Mouse (Mus musculus) fibroblast of lung, adult 2 months (primary cell): Measurements from ENCODE around the gene Car10.

Experiments used
- DNase-seq: peaks from one replicate; pipeline ENCODE4 v3.0.0-alpha.2; 2011; ENCODE audit warnings: low read depth

Gene Car10

GRCm38 (mm10) chr11:93579626-93580025 is 481.8 kb downstream of the Car10 start:
- no peak for DNase-seq

DNA sequence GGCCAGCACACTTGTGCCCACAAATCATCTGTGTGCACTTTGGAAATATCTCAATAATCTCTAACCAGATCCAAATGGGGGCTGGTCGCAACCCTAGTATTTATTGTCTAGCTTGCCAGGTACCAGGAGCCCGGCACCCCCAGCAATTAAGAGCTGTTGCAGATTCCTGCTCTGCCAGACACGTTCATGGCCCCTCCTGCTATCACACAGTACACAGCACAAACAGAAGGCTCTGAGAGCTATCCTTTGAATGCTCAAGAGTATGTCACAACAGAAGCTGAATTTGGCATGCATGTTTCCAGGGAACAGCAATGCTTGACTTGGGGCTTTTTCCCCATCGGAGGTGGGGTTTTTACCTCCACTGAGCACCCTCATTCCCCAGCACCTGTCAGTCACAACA is 483.5 kb downstream of the Car10 start:
- DNase-seq = no peak

- DNase-seq = no peak
Observed at GRCm38 (mm10) chr11:93587788-93588187, 490.0 kb downstream of the Car10 start.

GRCm38 (mm10) chr11:93590652-93591051 is 492.8 kb downstream of the Car10 start:
- DNase-seq = no peak

DNA sequence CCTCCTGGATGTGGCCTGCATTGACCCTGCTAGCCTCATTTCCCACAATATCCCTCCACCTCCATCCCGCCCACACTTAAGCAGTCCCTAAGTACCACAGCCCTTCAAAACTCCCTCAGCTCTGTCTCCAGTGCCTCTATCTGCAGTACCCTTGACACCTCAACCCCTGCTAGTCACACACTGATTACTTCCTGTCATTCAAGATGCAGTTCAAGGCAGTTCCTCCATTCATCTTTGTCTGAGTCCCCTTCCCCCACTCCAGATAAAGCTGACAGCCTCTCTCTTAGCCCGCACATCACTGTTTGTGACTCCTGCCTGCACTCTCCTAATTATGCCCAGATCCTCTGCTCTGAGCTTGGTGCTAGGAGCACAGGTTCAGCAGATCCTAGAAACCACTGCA is 496.2 kb downstream of the Car10 start:
- DNase-seq = no peak

- DNase-seq = no peak
Observed at GRCm38 (mm10) chr11:93598175-93598574, 500.3 kb downstream of the Car10 start.

DNA sequence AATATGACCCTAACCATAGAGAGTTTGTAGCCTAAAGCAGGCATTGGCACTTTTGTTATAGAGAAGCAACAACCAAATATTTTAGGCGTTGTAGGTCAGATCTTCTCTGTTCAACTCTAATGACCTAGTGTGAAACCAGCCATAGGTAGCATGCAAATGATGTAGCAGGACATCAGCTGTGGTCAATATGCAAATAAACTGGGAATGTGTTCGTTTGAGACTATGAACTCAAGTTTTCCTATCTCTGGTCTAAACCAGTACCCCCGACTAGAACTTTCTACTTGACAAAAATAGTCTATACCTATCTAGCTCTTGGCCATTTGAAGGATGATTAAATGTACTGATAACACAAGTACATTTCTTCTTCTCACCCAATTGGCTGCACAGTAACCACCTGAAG is 501.9 kb downstream of the Car10 start:
- no peak for DNase-seq

DNA sequence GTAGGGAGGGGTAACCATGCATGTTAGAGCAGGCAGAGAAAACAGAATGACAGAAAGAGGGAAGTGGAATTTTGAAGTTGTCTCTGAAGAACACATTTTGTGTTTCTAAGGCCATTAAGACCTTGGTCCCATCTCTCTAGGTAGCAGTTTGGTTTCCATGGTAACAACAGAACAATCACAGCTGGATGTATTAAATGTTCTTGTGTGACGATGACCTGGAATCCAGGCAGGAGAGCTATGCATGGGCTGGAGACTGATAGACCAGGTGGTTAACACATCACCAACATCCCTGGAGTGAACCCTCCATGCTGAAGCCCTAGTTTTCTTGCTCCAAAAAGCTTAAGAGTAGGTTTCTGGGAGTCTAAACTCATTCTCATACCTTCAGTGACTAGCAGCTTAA is 505.7 kb downstream of the Car10 start:
- no peak for DNase-seq

- no peak for DNase-seq
Observed at GRCm38 (mm10) chr11:93607111-93607510, 509.3 kb downstream of the Car10 start.

- DNase-seq = no peak
Observed at GRCm38 (mm10) chr11:93608716-93609115, 510.9 kb downstream of the Car10 start.

- DNase-seq = no peak
Observed at GRCm38 (mm10) chr11:93612071-93612470, 514.2 kb downstream of the Car10 start.

DNA sequence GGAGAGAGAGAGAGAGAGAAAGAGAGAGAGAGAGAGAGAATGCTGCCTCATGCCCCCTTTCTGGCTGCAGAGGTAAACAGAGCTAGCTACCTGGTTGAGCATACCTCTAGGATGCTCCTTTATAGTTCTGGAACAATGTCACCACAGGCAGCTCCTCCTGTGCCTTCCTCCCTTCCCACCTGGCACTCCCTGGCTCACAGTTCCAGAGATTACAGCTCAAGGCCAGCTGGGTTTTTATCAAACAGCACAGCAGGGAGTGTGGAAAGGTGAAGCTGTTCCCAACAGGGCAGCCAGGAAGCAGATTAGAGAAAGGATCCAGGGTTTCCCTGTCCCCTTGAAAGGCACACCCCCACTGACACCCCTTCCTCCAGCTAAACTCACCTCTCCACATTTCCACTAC is 517.0 kb downstream of the Car10 start:
- no peak for DNase-seq

DNA sequence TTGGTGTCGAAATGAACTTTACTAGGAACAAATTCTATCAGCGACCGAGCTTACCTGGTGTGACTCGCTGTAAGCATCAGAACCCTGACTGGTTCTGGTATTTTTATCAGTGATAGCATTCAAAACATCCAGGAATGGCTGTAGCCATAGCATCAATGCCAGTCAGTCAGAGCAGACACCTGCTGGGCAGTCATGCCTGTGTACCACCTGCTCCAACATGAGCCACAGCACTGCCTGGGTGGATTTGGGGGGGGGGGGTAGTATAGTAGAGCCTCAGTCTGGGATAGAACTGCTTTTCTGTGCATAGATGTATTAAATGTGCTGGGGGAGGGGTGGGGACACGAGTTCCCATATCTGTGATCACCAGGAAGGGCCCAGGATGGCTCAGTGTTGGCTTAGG is 525.8 kb downstream of the Car10 start:
- DNase-seq = no peak

- DNase-seq = no peak
Observed at GRCm38 (mm10) chr11:93639410-93639809, 541.6 kb downstream of the Car10 start.

DNA sequence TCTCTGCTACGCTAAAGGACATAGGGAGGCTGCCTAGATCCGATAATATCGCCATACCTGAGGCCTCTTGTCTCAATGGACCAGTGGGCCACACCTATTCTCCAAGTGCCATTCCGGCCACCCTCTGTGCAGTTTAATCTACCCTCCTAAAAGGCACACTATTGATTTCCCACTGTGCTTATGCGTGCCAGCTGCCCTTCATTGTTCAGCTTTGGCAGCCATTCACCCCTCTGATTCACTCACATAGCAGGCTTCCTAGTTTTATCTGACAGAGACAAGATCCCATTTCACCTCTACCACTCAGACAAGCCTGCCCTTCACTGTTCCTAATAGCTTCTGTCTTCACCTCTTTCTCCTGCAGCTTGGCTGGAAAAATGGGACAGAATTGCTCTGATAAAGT is 543.1 kb downstream of the Car10 start:
- no peak for DNase-seq

- DNase-seq = no peak
Observed at GRCm38 (mm10) chr11:93642331-93642730, 544.5 kb downstream of the Car10 start.

DNA sequence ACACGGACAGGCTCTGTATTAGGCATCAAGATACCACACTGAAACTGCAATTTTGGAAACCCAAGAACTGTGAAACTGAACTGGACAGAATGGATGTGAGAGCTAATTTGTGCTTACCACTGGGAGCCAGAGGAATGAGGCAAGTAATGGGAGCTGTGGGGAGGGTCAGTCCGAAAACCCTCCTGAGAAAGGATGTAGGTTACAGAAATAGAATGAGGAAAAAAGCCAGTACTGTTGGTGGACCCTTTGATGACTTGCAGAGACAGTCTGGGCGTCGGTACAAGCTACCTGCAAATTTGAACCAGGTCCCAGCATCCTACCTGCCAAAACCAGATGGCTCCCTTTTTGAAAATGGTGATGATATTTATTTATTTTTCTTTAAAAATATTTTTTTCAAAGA is 545.2 kb downstream of the Car10 start:
- no peak for DNase-seq

DNA sequence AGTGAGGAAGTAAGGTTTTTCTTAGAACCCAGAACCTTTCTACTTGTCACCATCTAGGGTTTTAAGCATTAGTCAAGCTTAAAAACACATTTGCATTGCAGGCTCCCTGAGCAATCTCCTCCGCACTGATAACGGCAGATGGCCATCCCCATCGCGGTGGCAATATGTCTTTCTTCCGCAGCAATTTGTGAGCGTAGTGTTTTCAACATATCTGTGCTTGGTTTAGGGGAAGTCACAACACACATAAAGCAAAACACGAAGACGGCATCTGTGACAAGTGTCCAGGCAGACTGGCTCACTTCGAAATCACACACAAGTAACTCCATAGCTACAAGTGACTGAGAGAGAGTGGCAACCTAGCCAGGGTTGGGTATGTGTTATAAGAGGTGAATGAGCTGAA is 545.6 kb downstream of the Car10 start:
- no peak for DNase-seq

- no peak for DNase-seq
Observed at GRCm38 (mm10) chr11:93646216-93646615, 548.4 kb downstream of the Car10 start.
